Mouse (Mus musculus) G1E (cell line): ENCODE data around the gene Ptn. TPM values are rescaled to one million over a fixed set of nuclear protein-coding genes. Genes with fewer than 3 reads are reported as not detected.

Experiments
- ATAC-seq: 2 replicates; pipeline ENCODE4 v1.8.0; 2016; ENCODE audit warnings: mild to moderate bottlenecking; ENCODE audit not compliant: insufficient number of reproducible peaks, poor library complexity, low FRiP score, severe bottlenecking; ENCODE audit errors: extremely low read depth
- DNase-seq: peaks from one replicate; pipeline ENCODE4 v3.0.0; 2012; ENCODE audit warnings: low spot score
- H3K27me3 ChIP-seq: 2 replicates; pipeline ENCODE4 v1.6.1; 2012; ENCODE audit warnings: mild to moderate bottlenecking, low read length, inconsistent platforms; ENCODE audit not compliant: insufficient read depth
- H3K36me3 ChIP-seq: replicated peaks from 2 replicates; pipeline ENCODE3; 2012; ENCODE audit warnings: mild to moderate bottlenecking, inconsistent platforms
- H3K4me1 ChIP-seq: 2 replicates; pipeline ENCODE4 v1.6.1; 2012; ENCODE audit warnings: low read depth, low read length, inconsistent platforms, mixed read lengths; ENCODE audit not compliant: insufficient read depth
- H3K4me3 ChIP-seq: 2 replicates; pipeline ENCODE4 v1.5.1; 2012; ENCODE audit warnings: low read depth, mild to moderate bottlenecking, inconsistent platforms, low read length, moderate library complexity, mixed read lengths
- H3K9me3 ChIP-seq: replicated peaks from 2 replicates; pipeline ENCODE4 v1.6.1; 2012; ENCODE audit warnings: inconsistent platforms
- CTCF ChIP-seq: IDR thresholded peaks from 2 replicates; pipeline ENCODE4 v1.5.1; 2012; ENCODE audit warnings: low read depth, low read length, inconsistent platforms, mixed read lengths
- GATA1 ChIP-seq: IDR thresholded peaks from 2 replicates; pipeline ENCODE4 v1.6.1; 2012; ENCODE audit warnings: borderline replicate concordance, low read length, inconsistent platforms, mixed read lengths
- GATA2 ChIP-seq: IDR thresholded peaks from 2 replicates; pipeline ENCODE4 v1.6.1; 2012; ENCODE audit warnings: low read depth, low read length, inconsistent platforms, borderline replicate concordance
- POLR2AphosphoS5 ChIP-seq: IDR thresholded peaks from 2 replicates; pipeline ENCODE4 v1.6.1; 2012; ENCODE audit warnings: low read depth, low read length, inconsistent platforms; ENCODE audit not compliant: insufficient replicate concordance
- TAL1 ChIP-seq: conservative IDR thresholded peaks from 2 replicates; pipeline ENCODE4 v1.6.1; 2012; ENCODE audit warnings: low read depth, low read length, inconsistent platforms, mixed read lengths
- polyA plus RNA-seq: library from polyadenylated mRNA; stranded (reverse); fragments of >175 nt; gene quantifications from 2 replicates; pipeline ENCODE4 v1.2.3, GENCODE M21; 2012
- total RNA-seq, 2 experiments: library from RNA; stranded (forward) in 1 of 2; stranded (reverse) in 1 of 2; fragments of 200-1000 nt in 1 of 2; fragments of >200 nt in 1 of 2; fragmentation: Nextera tagmentation in 1 of 2; gene quantifications; 2 replicates each; pipeline ENCODE4 v1.2.3; 2014 to 2017

Ptn gene
- total and polyA plus RNA-seq, 3 experiments = not detected

DNA sequence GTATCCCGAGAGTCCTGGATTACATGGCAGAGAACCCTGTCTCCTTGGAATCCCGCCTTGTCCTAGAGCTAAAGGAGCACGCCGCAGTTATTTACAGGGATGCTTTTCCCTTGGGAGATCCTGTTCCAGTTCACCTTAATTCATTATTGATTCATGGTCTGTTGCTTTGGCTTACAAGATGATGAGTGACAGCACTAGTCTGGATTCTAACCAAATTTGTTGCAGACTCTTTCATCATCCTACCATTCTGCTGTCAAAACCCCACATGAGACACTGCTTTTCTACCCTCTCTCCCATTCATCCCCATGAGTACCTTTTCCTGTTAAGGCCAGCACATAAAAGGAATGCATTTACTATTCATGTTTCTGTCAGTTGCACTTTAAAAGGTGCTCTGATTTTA is 96.7 kb downstream of the Ptn start:
- ATAC-seq (no peak), DNase-seq (no peak)
- Histone ChIP-seq H3K36me3 (no peaks in the 10 kb centered on the region), H3K4me1 (no peaks in the 10 kb centered on the region), H3K9me3 (no peaks in the 10 kb centered on the region), H3K27me3 (no peaks in the 10 kb centered on the region), H3K4me3 (no peak overlapping the region)
- TF ChIP-seq GATA1 = no peak
- TF ChIP-seq TAL1 = no peak
- TF ChIP-seq GATA2 = no peak
- no peak for TF ChIP-seq POLR2AphosphoS5
- TF ChIP-seq CTCF = no peak

- TF ChIP-seq TAL1 (no peak), GATA1 (no peak), POLR2AphosphoS5 (no peak), CTCF (no peak), GATA2 (no peak)
- Histone ChIP-seq H3K36me3 (no peaks in the 10 kb centered on the region), H3K9me3 (no peaks in the 10 kb centered on the region), H3K4me1 (no peaks in the 10 kb centered on the region), H3K27me3 (no peaks in the 10 kb centered on the region), H3K4me3 (no peak overlapping the region)
- DNase-seq = no peak
- ATAC-seq = no peak
Observed at GRCm38 (mm10) chr6:36695481-36695880, 114.5 kb downstream of the Ptn start.

DNA sequence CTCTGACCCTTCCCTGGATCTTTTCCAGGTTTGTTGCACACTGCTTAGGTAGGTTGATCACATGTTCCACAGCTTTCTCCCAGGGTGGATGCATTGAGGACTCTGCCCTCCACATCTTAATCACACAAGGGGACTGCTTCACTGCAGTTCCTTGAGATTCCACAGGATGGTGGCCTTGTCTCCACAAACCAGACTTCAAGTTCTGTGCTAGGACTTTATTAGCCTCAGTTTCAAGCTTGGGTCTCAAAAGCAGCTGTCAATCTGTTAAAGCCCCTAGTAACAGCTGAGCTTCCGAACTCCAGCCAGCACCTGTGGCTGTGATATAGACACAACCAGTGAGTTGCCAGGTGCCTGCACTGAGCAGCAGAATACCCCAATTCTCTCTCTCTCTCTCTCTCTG is 118.5 kb downstream of the Ptn start:
- H3K9me3 ChIP-seq = no peaks in the 10 kb centered on the region
- no peaks in the 10 kb centered on the region for H3K36me3 ChIP-seq
- ATAC-seq (no peak), DNase-seq (no peak)
- no peaks in the 10 kb centered on the region for H3K4me1 ChIP-seq
- no peaks in the 10 kb centered on the region for H3K27me3 ChIP-seq
- no peak overlapping the region for H3K4me3 ChIP-seq
- no peak for TF ChIP-seq GATA1
- no peak for TF ChIP-seq CTCF
- no peak for TF ChIP-seq POLR2AphosphoS5
- no peak for TF ChIP-seq TAL1
- TF ChIP-seq GATA2 = no peak

- no peaks in the 10 kb centered on the region for H3K27me3 ChIP-seq
- H3K4me1 ChIP-seq = no peaks in the 10 kb centered on the region
- no peaks in the 10 kb centered on the region for H3K9me3 ChIP-seq
- TF ChIP-seq POLR2AphosphoS5 = no peak
- no peak for TF ChIP-seq CTCF
- TF ChIP-seq GATA1 = no peak
- no peak for TF ChIP-seq GATA2
- TF ChIP-seq TAL1 = no peak
- ATAC-seq (no peak), DNase-seq (no peak)
- H3K36me3 ChIP-seq = no peaks in the 10 kb centered on the region
- no peak overlapping the region for H3K4me3 ChIP-seq
Observed at GRCm38 (mm10) chr6:36690941-36691340, 119.1 kb downstream of the Ptn start.

GRCm38 (mm10) chr6:36676710-36677691 is 133.0 kb downstream of the Ptn start:
- TF ChIP-seq TAL1 (no peak), CTCF (no peak), GATA1 (no peak), GATA2 (no peak), POLR2AphosphoS5 (no peak)
- no peak for ATAC-seq
- no peaks in the 10 kb centered on the region for H3K9me3 ChIP-seq
- no peak for DNase-seq
- H3K4me1 ChIP-seq = no peaks in the 10 kb centered on the region
- no peak overlapping the region for H3K4me3 ChIP-seq
- H3K27me3 ChIP-seq = no peaks in the 10 kb centered on the region
- no peaks in the 10 kb centered on the region for H3K36me3 ChIP-seq

DNA sequence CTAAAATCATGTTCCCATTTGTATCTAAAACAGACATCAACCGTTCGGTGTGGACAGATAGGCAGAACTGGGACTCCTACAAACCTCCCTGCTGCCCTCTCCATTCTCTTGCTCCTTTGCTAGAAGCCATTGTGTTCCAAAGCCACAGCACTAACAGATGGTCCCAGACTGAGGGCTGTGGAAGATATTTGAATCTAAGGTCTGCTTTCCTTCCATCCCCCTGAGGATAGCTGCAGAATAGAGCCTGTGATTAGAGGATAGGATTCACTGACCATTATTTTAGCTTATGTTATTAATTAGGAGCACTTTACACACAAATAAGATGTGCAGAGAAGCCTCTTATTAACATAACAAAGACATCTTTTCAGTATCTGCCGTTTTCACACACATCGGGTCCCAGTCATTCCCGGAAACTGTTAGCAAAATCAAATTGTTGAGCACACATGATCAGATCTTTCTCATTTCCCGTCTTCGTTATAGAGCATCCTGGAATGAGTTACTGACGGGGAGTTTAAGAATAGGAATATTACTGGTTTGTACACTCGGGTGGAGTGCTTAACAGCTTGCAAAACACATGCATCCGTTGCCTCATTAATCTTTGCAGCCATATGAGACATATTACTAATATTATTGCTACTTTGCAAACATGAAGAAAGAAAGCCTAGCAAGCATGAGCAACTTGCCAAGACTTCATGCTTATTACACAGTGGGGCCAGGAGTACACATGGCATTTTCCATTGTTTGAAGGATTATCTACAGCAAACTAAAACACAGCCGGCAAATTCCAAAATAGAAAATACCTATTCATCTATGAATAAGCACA is 137.4 kb downstream of the Ptn start:
- H3K4me1 ChIP-seq = no peaks in the 10 kb centered on the region
- no peak for TF ChIP-seq GATA2
- no peak for TF ChIP-seq GATA1
- no peak for TF ChIP-seq POLR2AphosphoS5
- TF ChIP-seq CTCF = no peak
- TF ChIP-seq TAL1 = no peak
- no peaks in the 10 kb centered on the region for H3K27me3 ChIP-seq
- no peaks in the 10 kb centered on the region for H3K9me3 ChIP-seq
- no peak for ATAC-seq
- H3K4me3 ChIP-seq = no peak overlapping the region
- DNase-seq = no peak
- no peaks in the 10 kb centered on the region for H3K36me3 ChIP-seq
